Mouse (Mus musculus): ENCODE measurements at regions not wholly inside any gene's neighbourhood (a gene's known extent, or its start where the extent isn't known, plus 50 kb on each side); places are given as distances from the start of the nearest gene placed in this dataset.

GRCm38 (mm10) chr10:17177503-17178278, 545.3 kb upstream of the Cited2 start:
- TF ChIP-seq CTCF (IDR thresholded peaks at IDR 0.05; ENCODE audit: borderline replicate concordance, insufficient read depth, low read length) (no peak), POLR2A (IDR thresholded peaks at IDR 0.05; ENCODE audit: low read depth, low read length) (no peak)
